ENCODE assay signal across 9 mouse cellular contexts in genomic region chr11:81531906-81532305, GRCm38 (mm10).
DNase-seq lines count a peak whose midpoint lies in the region; ATAC-seq and TF ChIP-seq lines count a peak whose summit lies in the region.
"Had no signal": no experiment of that assay in that cellular context is flagged by ENCODE, and none has a peak within 500 bp of the region (broad histone marks: within the 10 kb centered on the region; RNA-seq: fewer than 3 reads in every experiment).

No protein-coding gene starts in this region.

- no peak for ATAC-seq in kidney, postnatal 0 days (replicated peaks; ENCODE audit: low FRiP score, low read depth)
- peak; percentile 83 for ATAC-seq in forebrain, embryonic 16.5 days

- H3K4me2 ChIP-seq in kidney, postnatal 0 days (ENCODE audit: low read length), result no peak overlapping the region
- peak overlapping the region; percentile 10; the same call in 1 of the 2 replicates for H3K4me2 ChIP-seq in forebrain, embryonic 16.5 days (ENCODE audit: low read length)

- TF ChIP-seq CTCF in kidney, postnatal 0 days (IDR thresholded peaks at IDR 0.05; ENCODE audit: low read depth), result no peak
- no peak for TF ChIP-seq CTCF in gastrocnemius, adult 2 months (IDR thresholded peaks at IDR 0.05)

- no peaks in the 10 kb centered on the region for H3K27me3 ChIP-seq in kidney, postnatal 0 days (ENCODE audit: insufficient read depth, low read length)
- no peaks in the 10 kb centered on the region; the same call in 1 of the 2 replicates for H3K27me3 ChIP-seq in forebrain, embryonic 16.5 days (replicated peaks; ENCODE audit: control insufficient read depth, insufficient read depth, low read length)

- H3K27ac ChIP-seq in kidney, postnatal 0 days, result no peak overlapping the region
- 0 out of 2 replicates have a peak overlapping the region, but pooled peaks have one; percentile 12 for H3K27ac ChIP-seq in forebrain, embryonic 16.5 days (ENCODE audit: low read length)
- no peak overlapping the region for H3K27ac ChIP-seq in gastrocnemius, adult 2 months

- intact Hi-C loops in gastrocnemius, adult 2 months (cut with DNase I), result loop anchor here (10.0 kb wide), 1 partner anchor 627 kb away; no protein-coding TSS in a partner anchor

- no peaks in the 10 kb centered on the region for H3K36me3 ChIP-seq in kidney, postnatal 0 days (ENCODE audit: insufficient read depth, low read length)
- no peaks in the 10 kb centered on the region for H3K36me3 ChIP-seq in forebrain, embryonic 16.5 days (ENCODE audit: control insufficient read depth, insufficient read depth)

- H3K9ac ChIP-seq in kidney, postnatal 0 days (ENCODE audit: low read depth, low read length), result no peak overlapping the region
- no peak overlapping the region for H3K9ac ChIP-seq in forebrain, embryonic 16.5 days (replicated peaks; ENCODE audit: low read depth, low read length)

- no peak overlapping the region for H3K4me3 ChIP-seq in kidney, postnatal 0 days (replicated peaks; ENCODE audit: low read depth, low read length)
- no peak overlapping the region for H3K4me3 ChIP-seq in forebrain, embryonic 16.5 days (replicated peaks; ENCODE audit: low read length)
- no peak overlapping the region for H3K4me3 ChIP-seq in gastrocnemius, adult 2 months

- H3K9me3 ChIP-seq in kidney, postnatal 0 days (replicated peaks; ENCODE audit: low read length), result no peaks in the 10 kb centered on the region
- H3K9me3 ChIP-seq in forebrain, embryonic 16.5 days (ENCODE audit: control insufficient read depth, low read length), result no peaks in the 10 kb centered on the region

- H3K4me1 ChIP-seq in kidney, postnatal 0 days (replicated peaks; ENCODE audit: insufficient read depth, low read length), result no peaks in the 10 kb centered on the region
- H3K4me1 ChIP-seq in forebrain, embryonic 16.5 days (replicated peaks; ENCODE audit: control insufficient read depth, insufficient read depth, low read length), result peaks cover 14% of the 10 kb centered on the region

- DNase-seq in kidney, postnatal 0 days (ENCODE audit: low spot score), result peak; percentile 63
- no peak for DNase-seq in kidney, postnatal 36 days
- peak; percentile 81 for DNase-seq in ZHBTc4 (ENCODE audit: low read depth, low spot score)
- DNase-seq in mesoderm, embryonic 11.5 days (ENCODE audit: low read depth, low spot score), result peak; percentile 54
- DNase-seq in gastrocnemius, adult 2 months, result no peak
- DNase-seq in urinary bladder, postnatal 4 days (ENCODE audit: low spot score in 2 of 2), result no peak
- DNase-seq in urinary bladder, adult 18-20 months (ENCODE audit: low spot score in 2 of 2), result no peak
- DNase-seq: heart, postnatal 10 days had no signal

- WGBS in kidney, postnatal 0 days, result 4% methylated on average over 6 of the region's 6 CpGs
- WGBS in forebrain, embryonic 16.5 days, result 2% methylated on average over 6 of the region's 6 CpGs

Comparison
In these comparisons a context has a peak if more than half of its experiments do, and no peak if none do; other contexts are left out.
1. DNase-seq: peak in kidney, postnatal 0 days (single experiment), ZHBTc4 (single experiment) and mesoderm, embryonic 11.5 days (single experiment); none in kidney, postnatal 36 days (0 of 2), gastrocnemius, adult 2 months (single experiment), urinary bladder, postnatal 4 days (0 of 2) and urinary bladder, adult 18-20 months (0 of 2).